ENCODE assay signal across 20 mouse cellular contexts in the genomic region with DNA sequence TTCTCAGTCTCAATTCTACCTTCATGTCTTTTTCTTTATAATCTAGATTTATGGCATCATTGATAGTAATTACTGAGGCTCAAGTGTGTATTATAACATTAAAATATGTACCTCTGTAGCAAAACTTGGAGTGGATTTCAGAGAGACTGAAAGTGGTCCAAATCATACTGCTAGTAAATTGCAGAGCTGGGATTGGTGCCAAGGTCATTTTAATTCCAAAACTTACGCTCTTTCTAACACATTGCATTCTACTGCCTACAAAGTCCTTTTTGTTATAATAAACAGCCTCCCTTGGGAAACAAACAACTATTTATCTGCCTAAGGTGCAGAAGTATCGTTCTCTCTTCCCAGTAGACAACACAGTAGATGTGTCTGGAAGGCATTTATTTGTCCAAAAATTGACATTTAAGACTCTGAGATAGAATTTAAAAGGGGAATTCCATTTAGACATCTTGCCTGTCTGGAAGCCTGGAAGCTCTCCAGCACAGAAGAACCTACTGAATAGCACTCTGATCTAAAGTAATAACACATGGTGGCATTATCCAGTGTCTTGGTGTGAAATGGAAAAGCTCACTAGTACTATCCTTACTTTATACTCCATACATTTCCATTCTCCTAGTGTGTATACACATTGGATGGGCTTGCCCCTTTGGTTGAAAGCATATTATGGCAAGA.
DNase-seq lines count a peak whose midpoint lies in the region; ATAC-seq and TF ChIP-seq lines count a peak whose summit lies in the region.
"Had no signal": no experiment of that assay in that cellular context is flagged by ENCODE, and none has a peak within 500 bp of the region (broad histone marks: within the 10 kb centered on the region; RNA-seq: fewer than 3 reads in every experiment).

No protein-coding gene starts in this region.

- no peak for TF ChIP-seq CTCF in hindbrain, postnatal 0 days (IDR thresholded peaks at IDR 0.05; ENCODE audit: low read depth)

- no peaks in the 10 kb centered on the region; the same call in 1 of the 2 replicates for H3K4me1 ChIP-seq in hindbrain, postnatal 0 days (ENCODE audit: insufficient read depth, low read length)
- no peaks in the 10 kb centered on the region for H3K4me1 ChIP-seq in hindbrain, embryonic 16.5 days (ENCODE audit: control insufficient read depth, insufficient read depth, low read depth, low read length)
- H3K4me1 ChIP-seq: heart, embryonic 10.5 days; limb, embryonic 13.5 days; liver, embryonic 15.5 days; midbrain, embryonic 13.5 days had no signal

- WGBS in hindbrain, postnatal 0 days: 27% methylated on average over 2 of the region's 2 CpGs
- 41% methylated on average over 2 of the region's 2 CpGs for WGBS in hindbrain, embryonic 16.5 days

- no peak for ATAC-seq in hindbrain, postnatal 0 days
- ATAC-seq in hindbrain, embryonic 16.5 days: no peak
- ATAC-seq: inflammation-experienced regulatory T-cells, adult 6 months; lung, postnatal 0 days; midbrain, embryonic 13.5 days had no signal

- peak; percentile 18 for DNase-seq in adrenal gland, postnatal 10 days
- no peak for DNase-seq in adrenal gland, adult 8-10 months
- peak; percentile 43 for DNase-seq in hindbrain, postnatal 0 days (ENCODE audit: low spot score)
- peak; percentile 8 for DNase-seq in left cerebral cortex, postnatal 4 days
- DNase-seq in left cerebral cortex, postnatal 36 days (ENCODE audit: low spot score in 2 of 2): no peak
- peak; percentile 44 for DNase-seq in brain, adult 2 months (ENCODE audit: low read depth, low spot score)
- DNase-seq in B cell, adult 2 months: no peak
- DNase-seq: cerebellum, adult 11 months; gastrocnemius, adult 2 months; kidney, adult 8-10 months; right cerebral cortex, postnatal 14 days; thymus, adult 2 months had no signal

- no peak overlapping the region for H3K27ac ChIP-seq in hindbrain, postnatal 0 days
- H3K27ac ChIP-seq in hindbrain, embryonic 16.5 days (ENCODE audit: low read depth, low read length): no peak overlapping the region
- H3K27ac ChIP-seq: gastrocnemius, adult 2 months; heart, embryonic 10.5 days; limb, embryonic 13.5 days; liver, embryonic 15.5 days; midbrain, embryonic 13.5 days had no signal

- H3K27me3 ChIP-seq in hindbrain, postnatal 0 days (ENCODE audit: insufficient read depth, low read length): no peaks in the 10 kb centered on the region
- no peaks in the 10 kb centered on the region for H3K27me3 ChIP-seq in hindbrain, embryonic 16.5 days (replicated peaks; ENCODE audit: control insufficient read depth, insufficient read depth, low read length)
- H3K27me3 ChIP-seq: CH12.LX; limb, embryonic 13.5 days; liver, embryonic 15.5 days; midbrain, embryonic 13.5 days had no signal

- no peak overlapping the region for H3K4me3 ChIP-seq in hindbrain, postnatal 0 days (ENCODE audit: low read length)
- no peak overlapping the region for H3K4me3 ChIP-seq in hindbrain, embryonic 16.5 days (ENCODE audit: low read length)
- H3K4me3 ChIP-seq: gastrocnemius, adult 2 months; heart, embryonic 10.5 days; limb, embryonic 13.5 days; liver, embryonic 15.5 days; midbrain, embryonic 13.5 days had no signal

- no peak overlapping the region for H3K9ac ChIP-seq in hindbrain, postnatal 0 days (replicated peaks; ENCODE audit: low read length)
- H3K9ac ChIP-seq in hindbrain, embryonic 16.5 days (ENCODE audit: low read depth, low read length): no peak overlapping the region
- H3K9ac ChIP-seq: limb, embryonic 13.5 days; liver, embryonic 15.5 days; midbrain, embryonic 13.5 days had no signal

- no peaks in the 10 kb centered on the region for H3K36me3 ChIP-seq in hindbrain, postnatal 0 days (ENCODE audit: insufficient read depth, low read length)
- no peaks in the 10 kb centered on the region for H3K36me3 ChIP-seq in hindbrain, embryonic 16.5 days (ENCODE audit: control insufficient read depth, insufficient read depth, low read length)
- H3K36me3 ChIP-seq: heart, embryonic 10.5 days; limb, embryonic 13.5 days; liver, embryonic 15.5 days; midbrain, embryonic 13.5 days had no signal

- intact Hi-C loops in left cerebral cortex, postnatal 4 days (cut with DNase I): no loop called here
- intact Hi-C loops in left cerebral cortex, postnatal 36 days (cut with DNase I): no loop called here

- no peaks in the 10 kb centered on the region for H3K9me3 ChIP-seq in hindbrain, postnatal 0 days (ENCODE audit: low read length)
- H3K9me3 ChIP-seq in hindbrain, embryonic 16.5 days (ENCODE audit: control insufficient read depth, low read length): no peaks in the 10 kb centered on the region
- H3K9me3 ChIP-seq: heart, embryonic 10.5 days; limb, embryonic 13.5 days; liver, embryonic 15.5 days; midbrain, embryonic 13.5 days had no signal

- no peak overlapping the region for H3K4me2 ChIP-seq in hindbrain, postnatal 0 days (ENCODE audit: low read depth, low read length)
- H3K4me2 ChIP-seq in hindbrain, embryonic 16.5 days (ENCODE audit: low read length): no peak overlapping the region
- H3K4me2 ChIP-seq: limb, embryonic 13.5 days; liver, embryonic 15.5 days; midbrain, embryonic 13.5 days had no signal

Comparison
In these comparisons a context has a peak if more than half of its experiments do, and no peak if none do; other contexts are left out.
1. DNase-seq: peak in adrenal gland, postnatal 10 days (single experiment), hindbrain, postnatal 0 days (single experiment), left cerebral cortex, postnatal 4 days (single experiment) and brain, adult 2 months (single experiment); none in adrenal gland, adult 8-10 months (single experiment), left cerebral cortex, postnatal 36 days (0 of 2) and B cell, adult 2 months (0 of 2).